2 mouse cellular contexts compared by ENCODE assay signal in genomic region chr16:59108522-59108921, GRCm38 (mm10). TPM values are rescaled to one million over a fixed set of nuclear protein-coding genes. Genes with fewer than 3 reads are reported as not detected.
"Had no signal": no experiment of that assay in that cellular context is flagged by ENCODE, and none has a peak within 500 bp of the region (broad histone marks: within the 10 kb centered on the region; RNA-seq: fewer than 3 reads in every experiment).

No protein-coding gene starts in this region.

RNA-seq across cellular contexts. Expression of gene Olfr193, which starts 3.2 kb away (rescaled TPM):
- total RNA-seq: megakaryocyte, adult 5-6 weeks; megakaryocyte-erythroid progenitor cell, adult 5-6 weeks had no signal

RNA-seq across cellular contexts. Expression of gene Olfr194, which starts 12.3 kb away (rescaled TPM):
- total RNA-seq: megakaryocyte, adult 5-6 weeks; megakaryocyte-erythroid progenitor cell, adult 5-6 weeks had no signal

RNA-seq across cellular contexts. Expression of gene Olfr191, which starts 18.9 kb away (rescaled TPM):
- total RNA-seq: megakaryocyte, adult 5-6 weeks; megakaryocyte-erythroid progenitor cell, adult 5-6 weeks had no signal

RNA-seq across cellular contexts. Expression of gene Olfr190, which starts 30.7 kb away (rescaled TPM):
- total RNA-seq: megakaryocyte, adult 5-6 weeks; megakaryocyte-erythroid progenitor cell, adult 5-6 weeks had no signal

RNA-seq across cellular contexts. Expression of gene Olfr195, which starts 38.3 kb away (rescaled TPM):
- total RNA-seq: megakaryocyte, adult 5-6 weeks; megakaryocyte-erythroid progenitor cell, adult 5-6 weeks had no signal
